Mouse (Mus musculus): ENCODE measurements around the gene Rasl11b. TPM values are rescaled to one million over a fixed set of nuclear protein-coding genes. Genes with fewer than 3 reads are reported as not detected.

Gene Rasl11b
- total RNA-seq, 2 experiments from 2014 or later: 74.5 to 75.6 TPM

GRCm38 (mm10) chr5:74233808-74234207 is 38.7 kb downstream of the Rasl11b start:
- DNase-seq (ENCODE audit: extremely low spot score in 1 of 2, low spot score in 2 of 2): no peak
- intact Hi-C loops (cut with DNase I): no loop called here

GRCm38 (mm10) chr5:74239369-74239768 is 44.3 kb downstream of the Rasl11b start:
- intact Hi-C loops (cut with DNase I): no loop called here

GRCm38 (mm10) chr5:74240298-74240697 is 45.2 kb downstream of the Rasl11b start:
- DNase-seq (ENCODE audit: extremely low spot score in 1 of 2, low spot score in 2 of 2): no peak
- intact Hi-C loops (cut with DNase I): no loop called here

More at GRCm38 (mm10) chr5:74239369-74239768, 44.3 kb downstream of the Rasl11b start:
- DNase-seq (ENCODE audit: extremely low spot score in 1 of 2, low spot score in 2 of 2): no peak

GRCm38 (mm10) chr5:74240926-74241680 is 46.0 kb downstream of the Rasl11b start:
- intact Hi-C loops (cut with DNase I): no loop called here

GRCm38 (mm10) chr5:74242654-74243053 is 47.6 kb downstream of the Rasl11b start:
- intact Hi-C loops (cut with DNase I): no loop called here
- peak in 1 of 2 experiments; percentile 6 for DNase-seq (ENCODE audit: extremely low spot score in 1 of 2, low spot score in 2 of 2)

More at GRCm38 (mm10) chr5:74240926-74241680, 46.0 kb downstream of the Rasl11b start:
- DNase-seq (ENCODE audit: extremely low spot score in 1 of 2, low spot score in 2 of 2): no peak

GRCm38 (mm10) chr5:74244406-74245019 is 49.4 kb downstream of the Rasl11b start:
- peak in 1 of 2 experiments; percentile 30 for DNase-seq (ENCODE audit: extremely low spot score in 1 of 2, low spot score in 2 of 2)
- intact Hi-C loops (cut with DNase I): no loop called here

GRCm38 (mm10) chr5:74245641-74246145 is 50.6 kb downstream of the Rasl11b start:
- intact Hi-C loops (cut with DNase I): no loop called here
- DNase-seq (ENCODE audit: extremely low spot score in 1 of 2, low spot score in 2 of 2): peak in 1 of 2 experiments; percentile 9

GRCm38 (mm10) chr5:74246453-74246852 is 51.4 kb downstream of the Rasl11b start:
- intact Hi-C loops (cut with DNase I): no loop called here
- DNase-seq (ENCODE audit: extremely low spot score in 1 of 2, low spot score in 2 of 2): peak in 1 of 2 experiments; percentile 13

- no peak for DNase-seq (ENCODE audit: extremely low spot score in 1 of 2, low spot score in 2 of 2)
- intact Hi-C loops (cut with DNase I): no loop called here
Observed at GRCm38 (mm10) chr5:74246971-74247370, 51.9 kb downstream of the Rasl11b start.

Other genes starting within 250 kb of the Rasl11b start
- gene Usp46, start 126.9 kb upstream of the Rasl11b start, total RNA-seq (2021): 100 to 1,000 TPM; 144 to 148 TPM